In the genomic region with DNA sequence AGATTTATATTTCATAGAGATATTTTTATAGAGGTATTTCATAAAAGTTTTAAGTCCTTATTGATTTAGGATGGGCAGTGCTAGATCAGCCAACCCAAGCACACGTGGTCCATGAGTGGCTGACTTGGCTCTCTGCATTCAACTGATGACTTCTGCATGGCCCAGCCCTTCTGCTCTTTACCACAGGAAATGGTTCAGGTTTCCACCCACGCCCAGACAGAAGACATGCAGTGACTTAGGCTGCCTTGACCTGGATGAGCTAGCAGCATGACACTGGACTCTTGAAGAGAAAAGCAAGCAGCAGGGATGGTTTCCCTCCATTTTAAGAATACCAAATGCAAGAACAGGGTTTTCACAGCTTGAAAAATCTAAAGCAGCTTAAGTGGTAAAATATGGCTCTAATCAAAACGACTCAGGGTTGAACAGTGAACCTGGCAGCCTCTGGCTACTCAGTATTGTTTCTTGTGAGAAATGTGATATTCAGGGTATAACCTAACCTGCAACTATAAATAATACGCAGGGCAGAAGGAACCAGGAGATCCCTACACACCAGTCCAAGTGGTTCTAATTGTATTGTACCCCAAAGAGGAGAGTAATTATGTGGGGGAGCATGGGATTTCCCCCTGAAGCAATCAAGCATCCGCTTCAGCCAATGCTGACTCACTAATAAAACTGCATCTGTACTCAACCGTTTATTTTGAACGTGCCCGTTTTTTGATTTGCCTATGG, we compare ENCODE assay signal across 14 mouse cellular contexts.
DNase-seq lines count a peak whose midpoint lies in the region; ATAC-seq and TF ChIP-seq lines count a peak whose summit lies in the region.
"Had no signal": no experiment of that assay in that cellular context is flagged by ENCODE, and none has a peak within 500 bp of the region (broad histone marks: within the 10 kb centered on the region; RNA-seq: fewer than 3 reads in every experiment).

No protein-coding gene starts in this region.

- H3K4me3 ChIP-seq in E14TG2a.4 (replicated peaks; ENCODE audit: low read length) = 0 out of 2 replicates have a peak overlapping the region, but pooled peaks have one; percentile 32
- H3K4me3 ChIP-seq in hindbrain, embryonic 11.5 days (ENCODE audit: low read depth, low read length) = no peak overlapping the region
- H3K4me3 ChIP-seq in midbrain, embryonic 12.5 days = no peak overlapping the region
- H3K4me3 ChIP-seq: intestine, embryonic 15.5 days; liver, embryonic 12.5 days had no signal

- ATAC-seq in hindbrain, embryonic 11.5 days (ENCODE audit: low FRiP score) = no peak
- no peak for ATAC-seq in midbrain, embryonic 12.5 days (ENCODE audit: low FRiP score, low read depth)
- ATAC-seq: intestine, embryonic 15.5 days; liver, embryonic 12.5 days; Patski had no signal

- DNase-seq in CD4-positive helper T cell, adult 2 months (ENCODE audit: low read depth, low spot score) = peak; percentile 51
- DNase-seq in hindbrain, embryonic 11.5 days (ENCODE audit: low spot score) = no peak
- DNase-seq in cerebellum, adult 18-20 months = no peak
- no peak for DNase-seq in gastrocnemius, postnatal 25 days
- no peak for DNase-seq in right cerebral cortex, postnatal 4 days
- DNase-seq: cerebellum, postnatal 14 days; spleen, adult 18-20 months; thymus, adult 18-20 months had no signal

- H3K4me1 ChIP-seq in E14TG2a.4 (replicated peaks; ENCODE audit: low read depth, low read length) = peaks cover 34% of the 10 kb centered on the region
- peaks cover 2% of the 10 kb centered on the region; the same call in 1 of the 2 replicates for H3K4me1 ChIP-seq in hindbrain, embryonic 11.5 days (replicated peaks; ENCODE audit: control insufficient read depth, insufficient read depth, low read length)
- peaks cover 26% of the 10 kb centered on the region for H3K4me1 ChIP-seq in midbrain, embryonic 12.5 days
- H3K4me1 ChIP-seq: intestine, embryonic 15.5 days had no signal

- H3K27me3 ChIP-seq in E14TG2a.4 (ENCODE audit: insufficient read depth, low read length) = no peaks in the 10 kb centered on the region
- no peaks in the 10 kb centered on the region for H3K27me3 ChIP-seq in hindbrain, embryonic 11.5 days (ENCODE audit: control insufficient read depth, insufficient read depth, low read length)
- H3K27me3 ChIP-seq in midbrain, embryonic 12.5 days = peaks cover 8% of the 10 kb centered on the region
- H3K27me3 ChIP-seq: intestine, embryonic 15.5 days; liver, embryonic 12.5 days had no signal

- TF ChIP-seq CTCF in E14TG2a.4 (conservative IDR thresholded peaks at IDR 0.05; ENCODE audit: low read length) = no peak

- no peak overlapping the region for H3K4me2 ChIP-seq in hindbrain, embryonic 11.5 days (replicated peaks; ENCODE audit: low read depth, low read length)
- peak overlapping the region; percentile 39 for H3K4me2 ChIP-seq in midbrain, embryonic 12.5 days (replicated peaks)
- H3K4me2 ChIP-seq: heart, embryonic 11.5 days; intestine, embryonic 15.5 days; liver, embryonic 12.5 days had no signal

- no peak overlapping the region for H3K9ac ChIP-seq in hindbrain, embryonic 11.5 days (ENCODE audit: low read depth, low read length)
- H3K9ac ChIP-seq in midbrain, embryonic 12.5 days (replicated peaks) = no peak overlapping the region
- H3K9ac ChIP-seq: intestine, embryonic 15.5 days; liver, embryonic 12.5 days had no signal

- WGBS in hindbrain, embryonic 11.5 days = 73% methylated on average over 8 of the region's 8 CpGs
- WGBS in midbrain, embryonic 12.5 days = 61% methylated on average over 8 of the region's 8 CpGs

- peak overlapping the region; percentile 60 for H3K27ac ChIP-seq in hindbrain, embryonic 11.5 days (ENCODE audit: low read depth, low read length)
- peak overlapping the region; percentile 76 for H3K27ac ChIP-seq in midbrain, embryonic 12.5 days (replicated peaks)
- H3K27ac ChIP-seq: intestine, embryonic 15.5 days; liver, embryonic 12.5 days had no signal

- no peaks in the 10 kb centered on the region for H3K9me3 ChIP-seq in E14TG2a.4 (ENCODE audit: low read length)
- peaks cover 11% of the 10 kb centered on the region for H3K9me3 ChIP-seq in hindbrain, embryonic 11.5 days (ENCODE audit: control insufficient read depth, low read length)
- H3K9me3 ChIP-seq in midbrain, embryonic 12.5 days = peaks cover 13% of the 10 kb centered on the region
- H3K9me3 ChIP-seq: intestine, embryonic 15.5 days; liver, embryonic 12.5 days had no signal

- no peaks in the 10 kb centered on the region for H3K36me3 ChIP-seq in E14TG2a.4 (ENCODE audit: insufficient read depth, low read length)
- no peaks in the 10 kb centered on the region for H3K36me3 ChIP-seq in hindbrain, embryonic 11.5 days (ENCODE audit: control insufficient read depth, insufficient read depth, low read length)
- no peaks in the 10 kb centered on the region for H3K36me3 ChIP-seq in midbrain, embryonic 12.5 days
- H3K36me3 ChIP-seq: intestine, embryonic 15.5 days; liver, embryonic 12.5 days had no signal
